Mouse (Mus musculus) hindlimb bud, embryonic 11.5 days (tissue): ENCODE measurements around the gene Lgals9.

Experiments used
- DNase-seq: peaks from one replicate; pipeline ENCODE4 v3.0.0-alpha.2; 2012; ENCODE audit warnings: low read depth, low spot score; ENCODE audit errors: extremely low spot score

Gene Lgals9

DNA sequence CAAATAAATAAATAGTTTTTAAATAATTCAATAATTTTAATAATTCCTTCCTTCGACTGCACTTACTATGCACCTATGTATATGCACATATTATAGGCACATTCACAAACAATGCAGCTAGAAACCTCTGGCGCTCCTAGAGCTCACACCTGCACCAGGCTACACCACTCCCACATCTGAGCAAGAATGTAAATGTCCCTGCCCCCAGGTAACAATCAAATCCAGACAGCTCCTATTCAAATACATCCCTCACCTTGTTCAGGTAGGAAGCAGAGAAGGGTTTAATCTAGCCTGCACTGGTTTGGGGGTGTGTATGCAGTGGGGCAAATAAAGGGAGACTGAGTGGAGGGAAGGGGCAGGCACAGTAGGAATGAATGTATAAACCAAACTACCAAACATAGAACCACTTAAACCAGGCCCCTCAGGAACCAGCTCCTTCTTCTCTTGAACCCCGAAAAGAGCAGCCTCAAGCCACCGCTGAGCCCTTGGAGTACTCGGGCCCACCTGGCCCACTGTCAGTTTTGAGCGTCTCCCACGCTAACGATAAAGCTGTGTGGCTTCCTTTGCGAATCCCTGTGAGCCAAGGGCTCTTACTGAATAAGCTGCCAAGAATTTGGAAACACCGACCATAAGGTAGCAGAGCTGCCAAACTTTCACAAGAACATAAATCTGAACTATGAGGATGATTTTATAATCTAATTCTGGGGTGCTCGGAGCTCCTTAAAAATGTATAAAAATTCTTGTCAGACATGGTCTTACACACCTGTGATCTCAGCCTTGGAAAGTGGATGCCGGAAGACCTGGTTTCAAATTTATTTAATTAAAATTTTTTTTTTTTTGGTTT is 6.3 kb downstream of the Lgals9 start:
- DNase-seq, result no peak

DNA sequence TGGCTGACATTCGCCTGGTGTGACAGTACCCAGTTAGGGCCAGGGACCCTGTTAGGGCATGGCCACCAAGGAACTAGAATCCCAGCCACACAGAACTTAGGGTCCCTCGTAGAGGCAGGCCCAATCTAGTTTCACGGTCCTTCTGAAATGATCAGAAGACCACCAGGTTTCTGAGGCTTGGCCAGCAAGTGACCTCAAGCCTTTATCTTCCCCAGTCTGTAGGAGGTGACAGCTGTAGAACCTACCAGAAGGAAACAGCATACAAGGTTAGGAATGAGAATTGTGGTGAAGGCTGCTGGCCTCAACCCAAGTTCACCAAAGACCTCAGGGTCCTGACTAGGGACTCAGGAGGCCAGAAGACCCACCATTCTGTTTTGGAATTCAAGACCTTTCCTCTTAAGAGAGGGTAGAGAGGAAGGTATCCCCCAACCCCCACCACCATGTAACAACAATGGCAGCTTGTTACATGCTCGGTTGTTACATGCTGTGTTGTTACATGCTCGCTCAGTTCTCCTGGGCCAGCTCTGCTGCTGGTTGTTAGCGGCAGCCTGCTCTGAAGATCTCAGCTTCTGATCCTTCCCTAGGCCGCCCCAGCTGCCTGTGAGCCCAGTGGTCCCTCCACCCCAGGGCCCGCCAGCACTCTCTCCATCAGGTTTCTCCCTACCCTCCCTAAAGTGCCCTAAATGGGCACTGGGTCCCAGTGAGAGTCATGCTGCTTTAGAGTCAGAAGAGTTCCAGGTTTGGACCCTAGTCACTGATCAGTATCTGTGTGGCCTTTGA is 7.8 kb downstream of the Lgals9 start:
- no peak for DNase-seq

DNA sequence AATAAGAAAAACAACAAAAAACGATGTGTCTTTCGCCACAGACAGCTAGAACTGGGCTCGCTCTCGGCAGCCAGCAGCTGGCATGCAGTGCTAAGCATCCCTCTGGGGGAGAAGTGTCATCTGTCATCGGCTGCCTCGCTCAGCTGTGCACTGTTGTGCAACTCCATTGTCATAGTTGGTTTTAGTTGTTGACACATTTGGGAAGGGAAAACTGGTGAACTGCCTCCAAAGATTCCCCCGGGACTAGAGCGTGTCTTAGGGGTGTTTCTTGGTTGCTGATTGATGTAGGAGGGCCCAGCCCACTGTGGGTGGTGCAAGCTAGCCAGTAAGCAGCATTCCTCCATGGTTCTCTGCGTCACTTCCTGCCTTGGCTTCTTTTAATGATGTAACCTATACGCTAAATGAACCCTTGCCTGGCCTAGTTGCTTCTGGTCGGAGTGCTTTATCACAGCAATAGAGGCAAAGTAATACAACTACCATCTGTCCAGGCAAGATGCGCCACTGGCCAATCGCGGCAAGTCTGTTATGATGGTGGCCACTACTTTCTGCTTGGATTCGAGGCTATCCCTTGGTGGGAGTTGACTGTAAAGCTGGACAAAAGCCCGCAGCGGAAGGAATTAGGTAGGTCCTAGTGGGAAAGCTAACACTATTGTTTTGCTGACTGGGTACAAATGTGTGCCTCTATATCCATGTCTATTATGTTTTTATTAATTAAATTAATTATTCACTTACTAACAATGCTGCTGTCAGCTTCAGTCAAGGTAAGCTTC is 11.2 kb downstream of the Lgals9 start:
- no peak for DNase-seq

DNA sequence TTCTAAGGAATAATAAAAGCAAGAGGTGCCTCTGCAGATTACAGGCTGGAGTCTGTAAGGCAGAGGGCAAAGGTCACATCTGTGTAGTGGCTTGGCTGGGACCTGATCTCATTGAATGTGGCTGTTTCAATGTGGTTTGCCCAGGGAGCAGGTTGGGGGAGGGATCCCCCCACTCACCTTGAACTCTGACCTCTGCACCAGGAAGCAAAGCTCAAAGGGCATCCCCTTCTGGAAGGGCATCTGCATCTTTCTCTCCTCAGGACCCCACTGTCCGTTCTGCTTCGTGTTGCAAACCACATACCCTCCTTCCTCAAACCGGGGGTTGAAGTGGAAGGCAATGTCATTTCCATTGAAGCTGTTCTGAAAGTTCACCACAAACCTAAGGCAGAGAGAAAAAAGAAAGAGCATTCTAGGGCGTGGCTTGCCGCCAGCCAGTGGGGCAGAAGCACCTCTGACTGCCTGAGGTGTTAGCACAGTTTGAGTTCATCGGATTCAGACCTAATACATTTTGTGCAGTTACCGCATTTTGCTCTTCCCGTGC is 11.9 kb downstream of the Lgals9 start:
- no peak for DNase-seq

DNA sequence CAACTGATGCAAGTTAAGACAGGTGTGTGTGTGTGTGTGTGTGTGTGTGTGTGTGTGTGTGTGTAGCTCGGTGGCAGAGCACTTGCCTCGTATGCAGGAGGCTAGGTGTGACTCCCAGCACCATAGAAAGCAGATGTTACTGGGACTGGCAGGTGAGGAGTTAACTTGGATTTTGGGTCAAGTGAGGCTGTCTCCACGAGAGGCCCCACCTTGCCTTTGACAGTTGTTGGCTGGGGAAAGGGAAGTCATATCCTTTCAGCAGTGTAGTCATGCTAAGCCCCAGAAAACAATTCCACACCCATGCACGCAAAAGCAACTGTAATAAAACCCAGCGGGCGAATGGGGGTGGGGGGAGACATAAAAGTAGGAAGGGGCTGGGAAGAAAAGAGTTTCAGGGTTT is 12.4 kb downstream of the Lgals9 start:
- DNase-seq, result no peak

DNA sequence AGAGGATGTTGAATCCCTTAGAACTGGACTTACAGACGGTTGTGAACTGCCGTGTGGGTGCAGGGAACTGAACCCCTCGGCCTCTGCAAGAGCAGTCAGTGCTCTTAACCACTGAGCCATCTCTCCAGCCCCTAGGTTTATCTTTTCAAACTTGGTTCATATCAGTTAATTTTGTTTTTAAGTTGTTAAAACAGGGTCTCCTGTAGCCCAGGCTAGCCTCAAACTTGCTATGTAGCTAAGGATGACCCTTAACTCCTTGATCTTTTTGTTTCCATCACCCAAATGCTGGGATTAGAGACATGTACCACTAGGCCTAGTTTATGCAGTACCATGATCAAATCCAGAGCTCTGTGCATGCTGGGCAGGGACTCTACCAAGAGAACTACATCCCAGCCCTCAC is 13.0 kb downstream of the Lgals9 start:
- DNase-seq, result no peak

DNA sequence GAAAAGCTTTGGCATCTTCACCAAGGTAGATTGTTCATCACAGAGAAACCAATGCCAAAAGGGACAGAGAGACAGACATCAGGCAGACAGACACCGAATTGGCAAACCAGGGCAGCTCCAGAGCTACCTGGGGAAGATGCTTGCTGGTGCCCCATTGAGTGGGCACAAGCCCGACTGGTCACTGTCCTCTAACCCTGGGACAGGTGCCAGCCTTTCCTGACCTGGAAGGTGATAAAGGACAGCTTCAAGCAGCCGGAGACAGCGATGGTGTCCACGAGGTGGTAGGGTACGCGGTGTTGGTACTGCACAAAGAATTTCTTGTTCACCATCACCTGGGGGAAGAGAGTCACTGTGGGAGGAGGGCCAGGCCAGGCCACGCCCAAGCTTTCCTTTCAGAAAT is 13.7 kb downstream of the Lgals9 start:
- DNase-seq, result no peak

DNA sequence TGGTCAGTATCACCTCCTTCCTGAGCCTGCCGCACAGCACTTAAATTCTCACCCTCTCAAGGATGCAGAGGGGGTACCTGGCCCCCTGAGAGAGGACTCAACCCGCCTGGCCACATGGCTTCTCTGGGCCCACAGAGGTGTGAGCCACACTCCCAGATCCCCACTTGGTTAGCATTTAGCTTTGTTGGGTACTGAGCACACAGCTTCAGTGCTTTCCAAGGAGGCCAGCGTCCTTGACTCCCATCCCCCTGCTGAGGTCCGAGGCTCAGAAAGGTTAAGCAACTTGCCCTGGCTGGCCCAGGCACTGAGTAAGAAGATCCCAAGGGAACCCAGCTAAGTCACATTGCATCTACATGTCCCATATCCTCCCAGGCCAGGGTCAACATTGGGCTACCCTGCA is 16.6 kb downstream of the Lgals9 start:
- no peak for DNase-seq

DNA sequence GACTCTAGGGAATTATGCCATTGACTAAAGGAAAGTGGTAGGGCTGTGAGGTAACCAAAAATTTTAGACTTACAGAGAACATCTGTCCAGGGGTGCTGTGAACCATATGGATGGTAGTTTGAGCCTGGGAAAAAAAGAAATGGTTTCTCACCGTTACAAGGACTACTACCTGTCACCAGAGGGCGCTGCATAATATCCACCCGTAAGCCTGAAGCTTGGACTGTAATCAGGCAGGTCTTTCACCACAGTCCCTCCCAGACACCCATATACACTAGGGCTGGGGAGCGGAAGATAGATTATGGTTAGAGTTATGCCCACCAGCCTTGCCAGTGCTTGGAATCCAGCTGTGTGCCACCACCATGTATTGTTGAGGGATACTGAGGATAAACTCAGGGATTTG is 17.4 kb downstream of the Lgals9 start:
- DNase-seq, result peak; percentile 18

DNA sequence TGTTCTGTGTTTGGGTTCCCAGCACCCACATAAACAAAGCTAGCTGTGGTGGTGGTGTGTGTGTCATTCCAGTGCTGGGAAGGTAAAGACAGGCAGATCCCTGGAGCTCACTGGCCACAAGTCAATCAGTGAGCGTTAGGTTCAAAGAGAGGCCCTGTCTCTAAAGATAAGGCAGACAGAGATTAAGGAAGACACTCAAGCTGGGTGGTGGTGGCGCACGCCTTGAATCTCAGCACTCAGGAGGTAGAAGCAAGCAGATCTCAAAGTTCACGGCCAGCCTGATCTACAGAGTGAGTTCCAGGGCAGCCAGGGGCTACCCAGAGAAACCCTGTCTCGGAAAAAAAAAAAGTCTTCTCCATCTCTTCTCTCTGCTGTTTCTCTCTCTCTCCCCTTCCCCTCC is 23.5 kb downstream of the Lgals9 start:
- DNase-seq, result no peak

DNA sequence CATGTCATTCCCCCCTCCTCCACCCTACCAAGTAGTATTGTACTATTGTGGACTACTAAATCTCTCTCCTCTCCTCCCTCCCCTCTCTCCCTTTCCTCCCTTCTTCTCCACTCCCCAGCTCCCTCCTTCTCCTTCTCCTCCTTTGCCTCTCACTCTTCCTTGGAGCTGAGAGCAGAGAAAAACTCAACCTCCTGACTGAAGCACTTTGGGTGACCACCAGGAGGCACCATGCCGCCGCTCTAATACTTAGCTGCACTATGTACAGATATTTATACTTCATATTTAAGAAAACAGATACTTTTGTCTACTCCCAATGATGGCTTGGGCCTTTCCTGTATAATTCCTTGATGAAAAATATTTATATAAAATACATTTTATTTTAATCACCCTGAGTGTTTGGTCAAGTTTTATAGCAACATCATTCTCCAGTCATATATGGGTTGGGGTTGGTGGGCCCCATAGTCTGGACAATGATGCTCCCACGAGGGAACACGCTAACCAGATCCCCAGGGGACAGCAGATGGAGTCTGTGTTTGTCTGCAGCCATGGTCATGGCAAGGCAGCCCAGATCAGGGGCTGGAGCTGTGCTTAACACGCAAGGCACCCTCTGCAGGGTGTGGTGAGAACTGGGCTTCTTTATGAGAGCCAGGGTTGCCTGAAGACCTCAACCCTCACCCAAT is 24.8 kb downstream of the Lgals9 start:
- no peak for DNase-seq

DNA sequence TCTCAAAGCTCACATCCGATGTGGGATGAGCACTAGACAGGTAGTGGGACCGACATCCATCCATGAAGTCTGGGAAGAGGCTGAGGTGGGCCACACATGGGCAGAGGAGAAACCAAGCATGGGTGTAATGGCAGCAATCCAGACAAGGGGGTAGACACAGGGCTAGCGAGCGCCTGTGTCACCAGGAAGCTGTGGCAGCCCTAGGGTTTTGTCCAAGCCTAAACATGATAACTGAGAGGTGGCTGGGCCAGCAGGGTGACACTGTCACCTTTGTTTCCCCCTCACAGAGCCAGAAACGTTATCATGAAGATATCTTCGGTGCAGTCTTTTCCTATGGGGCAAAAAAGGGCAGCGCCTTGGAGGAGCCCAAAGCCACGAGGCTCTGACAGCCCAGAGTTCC is 25.4 kb downstream of the Lgals9 start:
- DNase-seq, result no peak

DNA sequence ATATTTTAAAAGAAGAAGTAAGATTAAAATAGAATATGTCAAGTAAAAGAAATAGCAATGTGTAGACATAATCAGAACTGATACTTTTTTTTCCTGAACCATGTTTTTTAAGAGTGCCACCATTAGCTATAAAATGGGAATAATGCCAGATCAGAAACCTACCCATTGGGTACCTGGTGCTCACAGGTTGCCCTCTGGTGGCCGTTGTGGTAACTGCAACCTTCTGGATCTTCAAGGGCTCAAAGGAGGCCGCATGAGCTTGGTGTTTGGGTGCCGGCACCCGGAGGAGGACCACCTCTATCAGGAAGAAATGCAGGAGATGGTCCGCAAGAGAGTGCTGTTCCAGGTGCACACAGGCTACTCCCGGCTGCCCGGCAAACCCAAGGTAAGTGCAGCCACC is 28.5 kb downstream of the Lgals9 start:
- peak; percentile 46 for DNase-seq

DNA sequence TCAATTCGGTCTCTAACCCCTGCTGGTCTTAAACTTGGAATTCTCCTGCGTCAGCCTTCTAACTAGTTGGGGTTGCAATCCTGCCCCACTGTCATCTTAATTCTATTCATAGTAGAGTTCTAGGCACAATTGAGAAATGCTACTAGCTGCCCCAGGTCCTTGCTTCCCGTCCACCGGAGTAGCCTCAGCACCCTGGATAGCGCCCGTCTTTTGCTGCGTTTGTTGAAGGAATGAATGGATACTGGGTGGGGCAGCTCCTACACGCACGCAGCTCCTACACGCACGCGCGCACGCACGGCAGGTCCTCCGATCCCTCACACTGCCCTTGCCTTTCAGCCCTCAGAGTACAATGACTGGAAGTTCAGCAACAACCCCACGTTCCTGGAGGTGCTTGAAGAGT is 32.3 kb downstream of the Lgals9 start:
- DNase-seq, result peak; percentile 30

DNA sequence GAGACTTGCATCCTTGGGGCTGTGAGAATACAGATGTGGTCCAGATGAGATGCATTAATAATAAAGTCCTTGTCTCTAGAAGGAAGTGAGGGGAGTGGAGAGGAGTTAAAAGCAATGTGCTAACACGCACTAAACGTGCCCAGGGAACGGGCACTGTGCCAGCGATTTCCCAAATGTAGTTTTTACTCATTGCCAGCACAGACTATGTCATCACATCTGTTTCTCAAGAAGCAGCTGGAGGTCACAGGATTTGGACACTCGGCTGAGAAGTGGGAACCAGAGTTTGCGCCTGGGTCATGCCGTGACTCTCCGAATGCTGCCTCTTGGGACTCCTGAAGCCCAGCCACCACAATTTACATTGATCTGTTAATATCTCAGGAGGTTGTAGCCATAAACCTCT is 34.4 kb downstream of the Lgals9 start:
- DNase-seq, result no peak

DNA sequence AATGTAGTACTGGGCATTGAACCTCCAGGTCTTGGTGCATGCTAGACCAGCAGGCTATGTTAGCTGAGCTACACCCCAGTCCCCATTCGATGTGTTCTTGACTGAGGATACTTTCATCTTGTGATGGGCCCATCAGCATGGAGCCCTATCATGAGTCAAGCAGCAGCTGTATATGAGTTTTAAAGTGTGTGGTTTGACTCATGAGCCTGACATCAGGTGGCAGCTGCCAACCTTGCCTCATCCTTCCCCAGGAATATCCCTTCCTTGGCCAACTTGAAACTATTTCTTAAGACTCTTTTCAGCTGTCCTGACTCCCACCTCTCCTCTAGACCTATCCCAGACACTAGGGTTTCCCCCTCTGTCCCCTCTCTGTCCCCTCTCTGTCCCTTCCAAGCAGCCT is 41.7 kb downstream of the Lgals9 start:
- DNase-seq, result no peak

DNA sequence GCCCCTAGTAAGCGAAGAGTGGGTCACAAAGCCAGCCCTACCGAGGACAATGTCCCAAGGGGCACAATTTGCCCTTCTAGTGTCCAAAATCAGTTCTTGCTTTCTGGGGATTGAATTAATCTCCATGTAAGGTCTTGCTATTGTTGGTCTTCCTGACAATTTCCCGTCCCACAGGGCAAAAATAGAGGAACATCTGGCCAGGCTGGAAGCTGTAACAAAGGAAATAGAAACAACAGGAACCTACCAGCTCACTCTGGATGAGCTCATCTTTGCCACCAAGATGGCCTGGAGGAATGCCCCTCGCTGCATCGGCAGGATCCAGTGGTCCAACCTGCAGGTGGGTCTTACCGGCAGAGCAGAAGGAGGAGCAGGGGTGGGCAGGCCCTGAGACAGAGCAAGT is 49.6 kb downstream of the Lgals9 start:
- DNase-seq, result no peak

DNA sequence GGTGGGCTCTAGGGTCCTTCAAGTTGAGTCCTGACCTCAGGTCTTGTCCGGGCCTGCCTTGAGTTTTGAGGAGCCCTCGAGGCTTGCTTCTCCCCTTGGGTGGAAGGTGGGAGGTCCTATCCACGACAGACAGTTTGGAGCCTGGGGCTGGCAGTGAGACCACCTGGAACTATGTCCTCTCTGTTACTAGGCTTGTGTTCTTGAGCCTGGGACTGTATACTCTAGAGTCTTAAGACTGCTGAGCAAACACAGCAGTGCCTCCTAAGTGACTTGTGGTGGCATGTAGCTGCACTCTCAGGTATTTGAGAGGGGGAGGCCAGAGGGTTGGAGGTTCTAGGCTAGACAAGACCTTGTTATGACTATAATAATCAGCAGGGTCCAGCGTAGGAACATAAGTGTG is 50.0 kb downstream of the Lgals9 start:
- DNase-seq, result no peak

DNA sequence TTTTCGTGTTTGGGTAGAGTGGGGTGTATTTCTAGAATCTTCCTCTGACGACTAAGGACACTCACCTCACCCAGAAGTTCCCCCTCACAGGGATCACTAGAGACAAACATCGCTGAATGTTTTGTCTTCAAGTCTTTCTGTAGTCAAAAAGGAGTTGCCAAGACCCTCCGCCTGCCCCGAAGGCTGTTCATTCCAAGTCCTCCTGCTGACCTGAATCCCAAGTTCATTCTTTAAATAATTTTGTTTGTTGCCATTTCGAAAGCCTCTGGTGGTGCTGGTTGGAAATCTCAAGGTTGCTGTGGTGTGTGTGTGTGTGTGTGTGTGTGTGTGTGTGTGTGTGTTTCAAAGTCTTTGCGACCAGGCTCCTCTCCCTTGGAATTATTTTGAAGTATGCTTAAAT is 50.4 kb downstream of the Lgals9 start:
- no peak for DNase-seq

DNA sequence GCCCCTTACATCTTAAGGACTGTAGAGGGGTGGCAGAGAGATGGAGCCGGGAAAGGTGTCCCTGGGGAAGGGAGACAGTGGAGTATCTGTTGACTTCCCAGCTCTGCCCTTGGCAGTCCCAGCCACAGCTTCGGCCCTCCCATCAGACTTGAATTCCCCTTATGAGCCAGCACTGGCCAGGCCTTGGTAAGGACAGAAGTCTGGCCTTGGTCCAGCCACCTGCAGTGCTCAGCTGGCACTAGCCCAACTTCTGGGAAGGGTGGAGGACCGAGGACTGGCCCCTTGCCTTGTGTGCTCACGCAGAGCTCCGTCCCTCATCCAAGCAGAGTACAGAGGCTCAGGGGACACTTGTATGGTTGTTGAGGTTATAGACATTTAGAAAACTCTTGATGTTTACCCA is 55.4 kb downstream of the Lgals9 start:
- no peak for DNase-seq

DNA sequence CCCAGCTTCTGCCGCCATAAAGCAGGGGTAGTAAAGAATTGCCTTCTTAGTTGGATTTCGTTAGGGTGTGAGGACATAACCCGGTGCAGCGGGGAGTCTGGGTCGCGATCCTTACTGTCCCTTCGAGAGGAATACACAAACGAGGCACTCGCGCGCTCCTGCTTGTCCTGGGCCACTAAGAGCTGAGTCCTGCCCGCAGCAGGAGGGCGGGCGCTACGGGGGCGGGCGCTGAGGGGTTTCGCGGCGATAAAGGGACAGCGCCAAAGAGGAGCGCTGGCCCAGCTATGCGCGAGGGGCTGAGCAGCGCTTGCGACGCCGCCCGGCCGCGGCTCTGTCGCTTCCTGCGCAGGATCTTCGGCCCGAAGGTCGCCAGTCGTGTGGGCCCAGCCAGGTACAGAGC is 59.8 kb downstream of the Lgals9 start:
- DNase-seq, result no peak
